Mouse (Mus musculus): ENCODE measurements at regions not wholly inside any gene's neighbourhood (a gene's known extent, or its start where the extent isn't known, plus 50 kb on each side); places are given as distances from the start of the nearest gene placed in this dataset.

GRCm38 (mm10) chr9:100404426-100404825 lies 82.2 kb downstream of the Il20rb start:
- TF ChIP-seq CTCF (IDR thresholded peaks at IDR 0.05; ENCODE audit: insufficient read depth, low read length) (no peak), POLR2A (IDR thresholded peaks at IDR 0.05; ENCODE audit: borderline replicate concordance, extremely low read depth, low read depth, low read length) (no peak)

Data from lung, adult 2 months (tissue).